In the genomic region with DNA sequence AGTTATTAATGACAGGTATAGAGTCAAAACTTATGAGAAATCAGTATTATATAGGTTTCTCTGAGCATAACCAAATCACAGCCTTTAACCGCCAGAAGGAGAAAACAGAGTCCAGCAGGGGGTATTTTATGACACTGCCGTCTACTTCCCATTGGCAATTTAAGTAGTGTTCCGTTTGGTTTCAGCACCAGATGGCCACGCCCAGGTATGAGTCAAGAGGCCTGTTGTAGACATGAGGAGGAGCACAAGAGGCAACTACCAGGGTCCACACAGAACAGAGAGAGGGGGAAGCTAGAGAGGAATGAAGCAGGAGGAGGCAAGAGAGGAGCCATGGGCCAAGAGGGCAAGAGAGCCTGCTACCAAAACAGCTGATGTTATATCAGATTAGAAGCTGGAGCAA, we compare ENCODE assay signal across 12 mouse cellular contexts. TPM values are rescaled to one million over a fixed set of nuclear protein-coding genes. Genes with fewer than 3 reads are reported as not detected.
DNase-seq lines count a peak whose midpoint lies in the region; ATAC-seq lines count a peak whose summit lies in the region.
"Had no signal": no experiment of that assay in that cellular context is flagged by ENCODE, and none has a peak within 500 bp of the region (broad histone marks: within the 10 kb centered on the region; RNA-seq: fewer than 3 reads in every experiment).

No protein-coding gene starts in this region.

- no peak overlapping the region for H3K27ac ChIP-seq in liver, embryonic 13.5 days
- H3K27ac ChIP-seq in forebrain, embryonic 15.5 days (replicated peaks): no peak overlapping the region

- no peaks in the 10 kb centered on the region for H3K9me3 ChIP-seq in liver, embryonic 13.5 days (replicated peaks)
- H3K9me3 ChIP-seq in forebrain, embryonic 15.5 days: no peaks in the 10 kb centered on the region

- WGBS in liver, embryonic 13.5 days (ENCODE audit: insufficient replicate concordance): 45% methylated on average over 4 of the region's 4 CpGs
- 73% methylated on average over 4 of the region's 4 CpGs for WGBS in forebrain, embryonic 15.5 days

- H3K4me3 ChIP-seq in liver, embryonic 13.5 days (replicated peaks): no peak overlapping the region
- no peak overlapping the region for H3K4me3 ChIP-seq in forebrain, embryonic 15.5 days

- H3K4me2 ChIP-seq in liver, embryonic 13.5 days: no peak overlapping the region
- H3K4me2 ChIP-seq in forebrain, embryonic 15.5 days (replicated peaks): no peak overlapping the region

- no peak overlapping the region for H3K9ac ChIP-seq in liver, embryonic 13.5 days
- H3K9ac ChIP-seq in forebrain, embryonic 15.5 days (replicated peaks): no peak overlapping the region

- H3K27me3 ChIP-seq in liver, embryonic 13.5 days: no peaks in the 10 kb centered on the region
- no peaks in the 10 kb centered on the region for H3K27me3 ChIP-seq in forebrain, embryonic 15.5 days

- H3K4me1 ChIP-seq in liver, embryonic 13.5 days (replicated peaks): peaks cover 34% of the 10 kb centered on the region
- no peaks in the 10 kb centered on the region for H3K4me1 ChIP-seq in forebrain, embryonic 15.5 days

- H3K36me3 ChIP-seq in liver, embryonic 13.5 days: no peaks in the 10 kb centered on the region
- no peaks in the 10 kb centered on the region for H3K36me3 ChIP-seq in forebrain, embryonic 15.5 days

- peak; percentile 51 for DNase-seq in 3T3-L1 (ENCODE audit: low read depth, low spot score)
- DNase-seq in R1 (ENCODE audit: low read depth, low spot score): peak; percentile 68
- no peak for DNase-seq in liver, embryonic 13.5 days
- DNase-seq in cerebellum, adult 8-10 months: no peak
- no peak for DNase-seq in kidney, adult 11 months
- DNase-seq in kidney, postnatal 4 days: no peak
- DNase-seq: cerebellum, adult 9-10 months; heart, adult 18-20 months; left cerebral cortex, postnatal 4 days; thymus, adult 18-20 months had no signal

- ATAC-seq in liver, embryonic 13.5 days (ENCODE audit: low read depth): peak; percentile 47
- peak; percentile 87 for ATAC-seq in megakaryocyte progenitor cell, adult 5-6 weeks (replicated peaks; ENCODE audit: poor library complexity)
- no peak for ATAC-seq in forebrain, embryonic 15.5 days (replicated peaks)

RNA-seq across cellular contexts. Expression of gene Taldo1, which starts 12.4 kb away (rescaled TPM):
- 518 and 542 TPM in 2 replicates for polyA plus RNA-seq in liver, embryonic 13.5 days (2015; fragmentation: Nextera tagmentation; extraction: Ambion mirVana)
- total RNA-seq in megakaryocyte progenitor cell, adult 5-6 weeks (2015): 103 and 117 TPM in 2 replicates
- total RNA-seq in megakaryocyte progenitor cell, adult 5-6 weeks (2017): 508 and 513 TPM in 2 replicates
- polyA plus RNA-seq in forebrain, embryonic 15.5 days (2015; fragmentation: Nextera tagmentation; extraction: Ambion mirVana): 375 and 378 TPM in 2 replicates

RNA-seq across cellular contexts. Expression of gene Gatd1, which starts 34.4 kb away (rescaled TPM):
- polyA plus RNA-seq in liver, embryonic 13.5 days (2015; fragmentation: Nextera tagmentation; extraction: Ambion mirVana): 18.1 and 18.3 TPM in 2 replicates
- total RNA-seq in megakaryocyte progenitor cell, adult 5-6 weeks (2015): 21.9 and 25.9 TPM in 2 replicates
- total RNA-seq in megakaryocyte progenitor cell, adult 5-6 weeks (2017): 13.5 and 16.3 TPM in 2 replicates
- polyA plus RNA-seq in forebrain, embryonic 15.5 days (2015; fragmentation: Nextera tagmentation; extraction: Ambion mirVana): 62.2 and 64.2 TPM in 2 replicates

RNA-seq across cellular contexts. Expression of gene Eps8l2, which starts 40.9 kb away (rescaled TPM):
- 5.1 and 6.6 TPM in 2 replicates for polyA plus RNA-seq in liver, embryonic 13.5 days (2015; fragmentation: Nextera tagmentation; extraction: Ambion mirVana)
- total RNA-seq in megakaryocyte progenitor cell, adult 5-6 weeks (2015): 0.67 TPM in 1 of 2 replicates, not detected in the other
- total RNA-seq in megakaryocyte progenitor cell, adult 5-6 weeks (2017): not detected in 2 replicates
- polyA plus RNA-seq in forebrain, embryonic 15.5 days (2015; fragmentation: Nextera tagmentation; extraction: Ambion mirVana): 0.37 and 0.57 TPM in 2 replicates

RNA-seq across cellular contexts. Expression of gene Cend1, which starts 49.7 kb away (rescaled TPM):
- 0.10 and 0.14 TPM in 2 replicates for polyA plus RNA-seq in liver, embryonic 13.5 days (2015; fragmentation: Nextera tagmentation; extraction: Ambion mirVana)
- not detected in 2 replicates for total RNA-seq in megakaryocyte progenitor cell, adult 5-6 weeks (2015)
- total RNA-seq in megakaryocyte progenitor cell, adult 5-6 weeks (2017): not detected in 2 replicates
- polyA plus RNA-seq in forebrain, embryonic 15.5 days (2015; fragmentation: Nextera tagmentation; extraction: Ambion mirVana): 47.0 and 50.4 TPM in 2 replicates

RNA-seq across cellular contexts. Expression of gene Tmem80, which starts 52.0 kb away (rescaled TPM):
- 18.2 and 19.6 TPM in 2 replicates for polyA plus RNA-seq in liver, embryonic 13.5 days (2015; fragmentation: Nextera tagmentation; extraction: Ambion mirVana)
- 11.1 and 11.7 TPM in 2 replicates for total RNA-seq in megakaryocyte progenitor cell, adult 5-6 weeks (2015)
- total RNA-seq in megakaryocyte progenitor cell, adult 5-6 weeks (2017): 9.1 and 9.2 TPM in 2 replicates
- polyA plus RNA-seq in forebrain, embryonic 15.5 days (2015; fragmentation: Nextera tagmentation; extraction: Ambion mirVana): 64.1 and 64.3 TPM in 2 replicates

Comparison
In these comparisons a context has a peak if more than half of its experiments do, and no peak if none do; other contexts are left out.
1. DNase-seq: peak in 3T3-L1 (single experiment) and R1 (single experiment); none in liver, embryonic 13.5 days (single experiment), cerebellum, adult 8-10 months (single experiment), kidney, adult 11 months (single experiment) and kidney, postnatal 4 days (0 of 2).